Mouse (Mus musculus) embryonic fibroblast, embryonic 13.5 days (primary cell): ENCODE measurements around the gene Shd. TPM values are rescaled to one million over a fixed set of nuclear protein-coding genes. Genes with fewer than 3 reads are reported as not detected.
"Not testable (repeated sequence)": the region's sequence is repeated elsewhere in the genome, so short reads cannot be mapped to it uniquely, and the experiment has no call there.

ENCODE experiments used
- H3K27ac ChIP-seq: 2 replicates; pipeline ENCODE4 v1.5.1; 2012; ENCODE audit warnings: low read length, control low read depth, inconsistent platforms; ENCODE audit not compliant: insufficient read depth
- H3K4me1 ChIP-seq: 2 replicates; pipeline ENCODE4 v1.6.1; 2011; ENCODE audit warnings: low read length; ENCODE audit not compliant: control insufficient read depth, insufficient read depth
- H3K4me3 ChIP-seq: 2 replicates; pipeline ENCODE4 v1.5.1; 2011; ENCODE audit warnings: mild to moderate bottlenecking, control low read depth, low read length; ENCODE audit not compliant: insufficient read depth
- CTCF ChIP-seq: IDR thresholded peaks from 2 replicates; pipeline ENCODE4 v1.5.1; 2011; ENCODE audit warnings: mild to moderate bottlenecking, control low read depth, low read length, moderate library complexity, borderline replicate concordance; ENCODE audit not compliant: insufficient read depth
- POLR2A ChIP-seq: IDR thresholded peaks from 2 replicates; pipeline ENCODE4 v1.6.1; 2011; ENCODE audit warnings: low read depth, mild to moderate bottlenecking, control low read depth, low read length, moderate library complexity
- polyA plus RNA-seq: library from polyadenylated mRNA; stranded (reverse); fragments of >200 nt; gene quantifications from 2 replicates; pipeline ENCODE4 v1.2.4, GENCODE M21; 2011; ENCODE audit warnings: low read depth; ENCODE audit not compliant: missing spikeins, insufficient read length

The Shd gene
- 0.39 TPM in 1 of 2 replicates, not detected in the other for polyA plus RNA-seq

DNA sequence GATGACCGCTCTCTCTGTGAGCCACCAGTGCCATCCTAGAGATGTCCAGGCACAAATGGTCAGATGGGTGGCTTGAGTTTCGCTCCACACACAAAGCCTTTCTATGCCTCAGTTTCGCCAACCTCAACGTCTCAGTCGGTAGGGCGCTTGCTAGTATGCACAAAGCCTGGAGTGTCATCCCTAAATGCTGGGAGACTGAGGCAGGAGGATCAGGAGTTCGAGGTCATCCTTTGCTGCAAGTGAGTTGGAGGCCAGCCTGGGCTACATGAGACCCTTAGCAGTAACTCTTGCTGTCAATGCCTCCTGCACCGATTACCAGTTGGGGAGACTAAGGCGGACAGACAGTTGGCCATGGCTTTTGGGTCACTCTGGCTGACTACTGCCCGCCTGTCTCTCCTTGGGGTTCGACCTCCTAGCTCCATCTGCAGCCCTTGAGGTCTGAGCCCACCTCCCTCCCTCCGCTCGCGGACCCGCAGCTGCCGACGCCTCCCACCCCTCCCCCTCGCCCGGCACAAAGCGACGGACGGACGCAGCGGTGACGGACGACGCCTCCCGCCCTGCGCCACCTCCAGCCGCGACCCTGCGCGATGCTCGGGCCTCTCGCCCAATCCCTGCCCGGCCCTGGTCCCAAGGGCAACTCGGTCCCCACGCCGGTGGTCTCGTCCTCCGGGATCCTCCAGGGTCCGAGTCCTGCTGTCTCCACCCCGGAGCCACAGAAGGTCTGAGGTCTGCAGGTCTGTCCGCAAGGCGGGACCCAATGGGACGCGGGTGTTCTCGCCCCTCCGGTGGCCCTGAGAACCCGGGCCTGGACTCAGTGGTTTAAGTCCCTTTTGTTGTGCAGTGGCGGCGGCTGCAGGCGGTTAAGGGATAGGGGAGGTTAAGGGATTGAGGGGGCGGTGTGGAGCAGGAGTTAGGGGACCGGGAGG is at the start of gene Shd:
Gene Shd, plus strand, starts transcription at position 502 of the 926 bp plus-strand sequence.
- peak within 1 kb of the TSS; percentile 4; the same call in 1 of the 2 replicates for H3K4me3 ChIP-seq
- no peak within 1 kb of the TSS for H3K27ac ChIP-seq
- H3K4me1 ChIP-seq: no peaks in the 10 kb centered on the region
- no peak for TF ChIP-seq POLR2A
- TF ChIP-seq CTCF: no peak

DNA sequence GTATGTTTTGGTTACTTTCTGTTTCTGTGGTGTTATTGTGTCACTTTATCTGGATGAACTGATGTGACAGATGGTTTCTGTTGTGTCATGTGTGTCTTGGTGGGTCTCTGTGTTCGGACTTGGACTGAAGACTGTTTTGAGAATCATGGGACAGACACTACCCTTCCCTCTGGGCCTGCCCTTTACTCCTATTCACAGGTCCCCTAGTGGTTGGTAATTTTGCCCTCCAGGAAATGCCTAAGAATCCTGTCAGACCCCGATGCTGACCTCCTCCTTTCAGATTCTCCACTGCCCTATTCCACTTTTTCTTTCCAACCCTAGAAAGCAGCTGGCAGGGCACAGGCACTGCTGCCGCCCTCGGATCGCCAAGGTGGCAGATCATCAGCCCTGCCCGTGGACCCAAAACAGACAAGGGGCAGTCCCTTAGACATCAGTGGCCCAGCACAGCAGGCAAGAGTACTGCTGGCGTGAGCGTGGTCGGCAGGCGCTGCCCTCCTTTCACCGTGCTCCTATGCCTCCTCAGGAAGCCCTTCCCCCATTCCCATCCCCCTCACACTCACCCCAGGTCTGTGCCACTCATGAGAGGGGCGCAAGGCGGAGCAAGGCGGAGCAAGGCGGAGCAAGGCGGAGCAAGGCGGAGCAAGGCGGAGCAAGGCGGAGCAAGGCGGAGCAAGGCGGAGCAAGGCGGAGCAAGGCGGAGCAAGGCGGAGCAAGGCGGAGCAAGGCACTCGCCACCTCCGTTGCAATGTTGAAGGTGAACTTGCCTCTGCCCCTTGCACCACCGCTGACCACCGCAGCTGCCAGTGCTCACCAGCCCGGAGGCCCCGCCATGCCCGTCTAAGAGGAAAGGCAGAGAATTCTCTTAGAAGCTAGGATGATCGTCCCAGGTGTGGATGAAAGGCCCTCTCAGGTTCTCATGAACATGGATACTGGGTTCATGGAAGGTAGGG is 38.4 kb upstream of the Shd start:
- TF ChIP-seq CTCF (no peak), POLR2A (peak; percentile 91)
- Histone ChIP-seq H3K27ac (peak overlapping the region; percentile 6; the same call in 1 of the 2 replicates), H3K4me3 (peak overlapping the region; percentile 43), H3K4me1 (no peaks in the 10 kb centered on the region)

DNA sequence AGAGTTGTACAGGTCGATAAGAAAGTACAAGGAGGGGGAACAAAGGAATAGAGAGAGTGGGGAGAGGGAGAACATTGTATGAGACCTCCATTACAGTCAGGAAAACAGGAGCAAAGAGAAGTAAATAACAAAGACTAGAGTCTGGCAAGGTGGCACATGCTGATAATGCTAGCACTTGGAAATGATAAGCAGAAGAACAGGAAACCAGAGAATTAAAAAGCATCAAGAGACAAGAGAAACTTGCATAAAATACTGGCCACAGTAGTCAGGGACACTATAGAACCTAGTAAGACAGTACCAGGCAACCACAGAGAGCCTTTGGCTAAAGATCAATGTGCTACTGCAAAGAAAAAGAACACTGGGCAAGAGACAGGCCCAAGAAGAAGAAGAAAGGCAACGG is 37.6 kb upstream of the Shd start:
- H3K27ac ChIP-seq: no peak overlapping the region
- no peak overlapping the region for H3K4me3 ChIP-seq
- no peaks in the 10 kb centered on the region for H3K4me1 ChIP-seq
- TF ChIP-seq POLR2A: no peak
- no peak for TF ChIP-seq CTCF

DNA sequence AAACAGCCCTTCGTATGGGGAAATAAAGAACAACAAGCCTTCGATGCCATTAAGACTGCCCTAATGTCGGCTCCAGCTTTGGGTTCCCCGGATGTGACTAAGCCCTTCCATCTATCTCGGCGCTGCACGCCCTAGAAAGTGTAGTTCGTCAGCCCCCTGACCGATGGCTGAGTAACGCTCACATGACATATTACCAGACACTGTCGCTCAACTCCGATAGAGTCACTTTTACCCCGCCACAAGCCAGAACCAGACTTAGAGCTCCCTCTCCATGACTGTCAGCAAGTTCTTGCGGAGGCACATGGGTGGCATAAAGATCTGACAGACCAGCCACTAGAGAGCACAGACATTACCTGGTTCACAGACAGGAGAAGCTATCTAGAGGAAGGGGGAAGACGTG is 37.1 kb upstream of the Shd start:
- H3K4me1 ChIP-seq: no peaks in the 10 kb centered on the region
- H3K27ac ChIP-seq: no peak overlapping the region
- TF ChIP-seq CTCF (no peak), POLR2A (no peak)
- H3K4me3 ChIP-seq: no peak overlapping the region

DNA sequence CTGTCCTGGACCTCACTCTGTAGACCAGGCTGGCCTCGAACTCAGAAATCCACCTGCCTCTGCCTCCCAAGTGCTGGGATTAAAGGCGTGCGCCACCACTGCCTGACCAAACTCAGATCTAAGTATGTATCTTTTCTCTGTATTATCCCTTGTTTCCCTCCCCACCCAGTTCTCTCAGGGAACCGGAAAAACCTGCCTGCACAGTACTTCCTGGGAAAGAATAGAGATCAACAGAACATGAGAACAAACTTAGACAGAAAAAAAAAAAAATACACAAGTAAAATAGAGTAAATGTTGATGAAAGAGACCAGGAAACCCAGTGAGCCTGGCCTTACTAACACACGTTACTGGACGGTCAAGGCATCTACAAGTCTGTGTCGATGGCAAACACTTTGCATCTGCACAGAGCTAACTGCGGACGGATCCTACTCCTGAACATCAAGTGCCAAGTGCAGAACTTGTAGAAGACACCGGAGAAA is 25.8 kb upstream of the Shd start:
- peak overlapping the region; percentile 23 for H3K27ac ChIP-seq
- peak overlapping the region; percentile 47 for H3K4me3 ChIP-seq

DNA sequence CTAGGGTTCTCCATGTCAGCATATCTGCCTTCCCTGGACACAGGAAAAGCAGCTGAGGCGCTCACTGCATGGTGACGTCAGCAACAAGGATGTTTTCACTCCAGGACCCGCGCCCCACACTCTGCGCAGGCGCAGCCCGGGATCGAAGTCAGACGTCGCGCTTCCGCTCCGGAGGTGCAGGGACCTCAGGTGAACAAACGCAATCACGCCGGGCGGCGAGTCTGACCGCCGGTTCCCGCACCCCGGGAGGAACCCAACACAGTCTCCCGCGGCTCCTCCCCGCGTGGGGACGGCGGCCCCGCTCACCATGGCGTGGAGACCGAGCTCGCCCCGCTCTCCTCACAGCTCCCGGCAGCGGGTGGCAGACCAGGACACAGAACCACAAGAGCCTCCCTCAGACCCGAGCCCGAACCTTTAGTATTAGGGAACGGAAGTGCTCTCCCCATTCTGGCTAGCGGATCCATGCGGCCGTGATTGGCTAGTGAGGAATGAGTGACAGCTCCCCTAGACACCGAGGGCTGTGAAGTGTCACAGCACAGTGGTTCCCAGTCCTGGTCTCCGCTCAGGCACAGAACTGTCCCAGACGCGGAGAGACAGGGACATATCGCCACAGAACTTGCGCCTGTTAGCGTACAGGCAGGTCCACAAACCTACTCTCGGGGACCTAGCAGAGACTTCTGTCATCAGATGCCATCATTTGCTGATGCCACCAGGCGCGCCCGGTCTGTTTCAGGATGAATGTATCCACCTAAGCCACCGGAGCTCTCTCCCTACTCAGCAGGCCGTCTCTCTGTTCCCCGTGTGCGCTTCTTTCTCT is 25.2 kb upstream of the Shd start:
- H3K4me1 ChIP-seq: not testable (repeated sequence)
- TF ChIP-seq POLR2A: peak; percentile 84
- Histone ChIP-seq H3K4me3 (peak overlapping the region; percentile 47), H3K27ac (peak overlapping the region; percentile 54)

More for the DNA sequence above, 25.8 kb upstream of the Shd start:
- not testable (repeated sequence) for H3K4me1 ChIP-seq

DNA sequence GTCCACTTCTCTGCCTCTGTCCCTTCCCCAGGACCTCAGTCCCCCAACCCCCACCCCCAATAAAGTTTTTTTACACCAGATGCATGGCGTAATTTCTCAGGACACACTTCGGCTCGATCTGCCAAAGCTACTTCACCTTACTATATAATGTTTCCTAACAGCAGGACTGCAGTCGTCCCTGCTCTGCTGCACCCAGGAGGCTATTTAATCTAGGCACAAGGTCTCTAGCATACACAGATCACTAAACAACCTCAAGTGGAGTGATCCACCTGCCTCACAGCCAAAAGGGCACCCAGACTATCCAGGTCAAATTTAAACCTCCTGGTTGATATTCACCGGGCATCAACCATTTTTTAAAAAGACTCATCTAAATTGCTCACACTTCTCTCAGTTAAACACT is 24.6 kb upstream of the Shd start:
- peak overlapping the region; percentile 43 for H3K4me3 ChIP-seq
- no peak overlapping the region for H3K27ac ChIP-seq
- TF ChIP-seq CTCF (no peak), POLR2A (no peak)
- no peaks in the 10 kb centered on the region for H3K4me1 ChIP-seq

DNA sequence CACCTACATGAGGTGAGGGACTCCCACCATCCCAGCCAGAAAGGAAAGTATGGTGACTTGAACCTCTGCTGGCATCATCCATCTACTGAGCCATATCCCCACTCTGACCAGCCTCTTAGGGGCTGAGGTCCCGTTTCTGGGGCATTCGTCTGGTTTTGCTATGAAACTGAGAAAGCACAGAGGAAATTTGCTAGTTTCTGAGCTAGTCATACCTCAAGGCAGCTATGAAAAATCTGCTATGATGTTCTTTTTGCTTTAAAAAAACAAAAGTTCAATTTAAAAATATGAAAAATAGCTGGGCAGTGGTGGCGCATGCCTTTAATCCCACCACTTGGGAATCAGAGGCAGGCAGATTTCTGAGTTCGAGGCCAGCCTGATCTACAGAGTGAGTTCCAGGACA is 21.6 kb upstream of the Shd start:
- Histone ChIP-seq H3K4me1 (no peaks in the 10 kb centered on the region), H3K27ac (no peak overlapping the region), H3K4me3 (no peak overlapping the region)
- TF ChIP-seq CTCF (no peak), POLR2A (no peak)

DNA sequence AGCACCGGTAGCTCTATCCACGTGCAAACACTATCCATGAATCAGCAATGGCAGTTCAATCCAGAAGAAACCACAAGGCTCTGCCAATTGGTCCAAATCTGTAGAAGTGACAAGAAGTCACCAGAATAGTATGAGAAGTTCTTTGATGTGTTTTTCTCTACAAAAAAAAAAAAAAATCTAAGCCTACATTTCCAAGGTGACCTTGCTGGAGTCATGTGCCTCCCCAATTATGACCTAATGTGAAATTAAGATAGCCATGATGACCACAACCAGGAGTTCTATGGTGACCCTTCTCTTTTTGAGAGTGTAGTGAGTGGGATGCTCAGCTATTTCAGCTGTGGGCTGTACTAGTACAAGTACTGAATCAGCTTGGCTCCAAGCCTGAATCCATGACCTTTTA is 20.9 kb upstream of the Shd start, which contains the start of gene Zfp119b:
Gene Zfp119b, minus strand, starts transcription at position 101 of the 400 bp plus-strand sequence.
- Histone ChIP-seq H3K27ac (no peak within 1 kb of the TSS), H3K4me3 (no peak within 1 kb of the TSS), H3K4me1 (no peaks in the 10 kb centered on the region)
- TF ChIP-seq POLR2A: no peak
- no peak for TF ChIP-seq CTCF
